Mouse (Mus musculus) telencephalon, adult 2 months (tissue): ENCODE results near the gene Gm20605.
"Not testable (repeated sequence)": the region's sequence is repeated elsewhere in the genome, so short reads cannot be mapped to it uniquely, and the experiment has no call there.

Source experiments
- DNase-seq: peaks from one replicate; pipeline ENCODE4 v3.0.0-alpha.2; 2011; ENCODE audit warnings: low read depth, low spot score

Gene Gm20605

GRCm38 (mm10) chr5:137613076-137613475, 15.9 kb upstream of the Gm20605 start:
- DNase-seq, result no peak

GRCm38 (mm10) chr5:137613550-137613949, 15.4 kb upstream of the Gm20605 start, which contains the start of gene Pcolce:
Gene Pcolce (minus strand): TSS chr5:137613784.
- DNase-seq, result no peak

- not testable (repeated sequence) for DNase-seq
These were observed 14.1 kb upstream of the Gm20605 start for GRCm38 (mm10) chr5:137614921-137615320.

GRCm38 (mm10) chr5:137615347-137615746, 13.6 kb upstream of the Gm20605 start:
- no peak for DNase-seq

- DNase-seq, result no peak
These were observed 4.9 kb upstream of the Gm20605 start for GRCm38 (mm10) chr5:137623937-137624530.

- DNase-seq, result peak; percentile 6
These were observed 984 bp upstream of the Gm20605 start for GRCm38 (mm10) chr5:137627991-137628390.

GRCm38 (mm10) chr5:137629306-137629721, 339 bp downstream of the Gm20605 start:
- no peak for DNase-seq

GRCm38 (mm10) chr5:137629906-137630545, 1.1 kb downstream of the Gm20605 start:
- no peak for DNase-seq

GRCm38 (mm10) chr5:137630602-137631001, 1.6 kb downstream of the Gm20605 start:
- DNase-seq, result no peak

- peak; percentile 43 for DNase-seq
These were observed 2.2 kb downstream of the Gm20605 start for GRCm38 (mm10) chr5:137631171-137631570.

- no peak for DNase-seq
These were observed 2.6 kb downstream of the Gm20605 start for GRCm38 (mm10) chr5:137631591-137631990.

- DNase-seq, result no peak
These were observed 4.6 kb downstream of the Gm20605 start for GRCm38 (mm10) chr5:137633397-137634084.

GRCm38 (mm10) chr5:137639472-137639871, 10.5 kb downstream of the Gm20605 start:
- DNase-seq, result no peak

- no peak for DNase-seq
These were observed 12.1 kb downstream of the Gm20605 start, which contains the start of gene Sap25 for GRCm38 (mm10) chr5:137641054-137641453. Gene Sap25 (plus strand): TSS chr5:137641334.

GRCm38 (mm10) chr5:137642886-137643285, 13.9 kb downstream of the Gm20605 start:
- DNase-seq, result no peak

- DNase-seq, result no peak
These were observed 15.5 kb downstream of the Gm20605 start for GRCm38 (mm10) chr5:137644484-137644883.

GRCm38 (mm10) chr5:137645091-137645651, 16.2 kb downstream of the Gm20605 start:
- no peak for DNase-seq

- no peak for DNase-seq
These were observed 16.7 kb downstream of the Gm20605 start, which contains the start of gene Irs3 for GRCm38 (mm10) chr5:137645652-137646091. Gene Irs3 (minus strand): TSS chr5:137645714.

- DNase-seq, result peak; percentile 46
These were observed 19.0 kb downstream of the Gm20605 start for GRCm38 (mm10) chr5:137647827-137648601.

- no peak for DNase-seq
These were observed 20.3 kb downstream of the Gm20605 start for GRCm38 (mm10) chr5:137649251-137649650.
